Mouse (Mus musculus) urinary bladder, postnatal 36 days (tissue): Measurements from ENCODE around the gene Pltp.
"Not testable (repeated sequence)": the region's sequence is repeated elsewhere in the genome, so short reads cannot be mapped to it uniquely, and the experiment has no call there.

Experiments
- DNase-seq, 2 experiments: peaks; one replicate each; pipeline ENCODE4 v3.0.0; 2022; ENCODE audit warnings: low spot score in 2 of 2, mixed read lengths in 1 of 2

The Pltp gene

GRCm38 (mm10) chr2:164879228-164879567 lies 21.7 kb upstream of the Pltp start, which contains the start of gene Pcif1:
Pcif1 (plus strand) TSS chr2:164879304.
- DNase-seq = peak; percentile 86 to 91

GRCm38 (mm10) chr2:164878509-164879227 lies 21.2 kb upstream of the Pltp start:
- peak; percentile 47 to 65 for DNase-seq

- not testable (repeated sequence) for DNase-seq
Measured at GRCm38 (mm10) chr2:164877376-164878215, 20.1 kb upstream of the Pltp start.

GRCm38 (mm10) chr2:164875648-164876047 lies 18.1 kb upstream of the Pltp start:
- not testable (repeated sequence) for DNase-seq

GRCm38 (mm10) chr2:164874239-164874769 lies 16.8 kb upstream of the Pltp start:
- DNase-seq = peak in 1 of 2 experiments; percentile 35

- DNase-seq = no peak
Measured at GRCm38 (mm10) chr2:164873621-164874020, 16.1 kb upstream of the Pltp start.

GRCm38 (mm10) chr2:164871602-164872303 lies 14.2 kb upstream of the Pltp start:
- no peak for DNase-seq

GRCm38 (mm10) chr2:164868491-164868890 lies 11.0 kb upstream of the Pltp start:
- no peak for DNase-seq

GRCm38 (mm10) chr2:164867566-164867965 lies 10.1 kb upstream of the Pltp start:
- DNase-seq = no peak

GRCm38 (mm10) chr2:164866741-164867551 lies 9.4 kb upstream of the Pltp start:
- DNase-seq = peak; percentile 50 to 75

- DNase-seq = no peak
Measured at GRCm38 (mm10) chr2:164864593-164864992, 7.1 kb upstream of the Pltp start.

GRCm38 (mm10) chr2:164863411-164863810 lies 5.9 kb upstream of the Pltp start:
- not testable (repeated sequence) for DNase-seq

GRCm38 (mm10) chr2:164862179-164862861 lies 4.8 kb upstream of the Pltp start:
- peak in 1 of 2 experiments; percentile 56 for DNase-seq

GRCm38 (mm10) chr2:164861094-164861493 lies 3.6 kb upstream of the Pltp start:
- no peak for DNase-seq

- peak in 1 of 2 experiments; percentile 31 for DNase-seq
Measured at GRCm38 (mm10) chr2:164859640-164860432, 2.3 kb upstream of the Pltp start.

GRCm38 (mm10) chr2:164859155-164859554 lies 1.6 kb upstream of the Pltp start:
- no peak for DNase-seq

- DNase-seq = no peak
Measured at GRCm38 (mm10) chr2:164857842-164858553, 487 bp upstream of the Pltp start.

- DNase-seq = no peak
Measured at GRCm38 (mm10) chr2:164856309-164857100, 1.0 kb downstream of the Pltp start.
